Mouse (Mus musculus) heart, embryonic 14.5 days (tissue): Measurements from ENCODE around the gene Kat8. TPM values are rescaled to one million over a fixed set of nuclear protein-coding genes. Genes with fewer than 3 reads are reported as not detected.
A peak's percentile ranks its signal among the peaks of the same experiment; 100 is the strongest.

Experiments used
- ATAC-seq: fragments of 200-750 bp; cut with Nextera tagmentation; 2 replicates; pipeline ENCODE4 v1.8.0; 2017; ENCODE audit warnings: low read depth, moderate TSS enrichment; ENCODE audit not compliant: insufficient number of reproducible peaks, insufficient read depth, low FRiP score
- H3K27ac ChIP-seq, 2 experiments: fragments of 200-500 bp in 1 of 2; fragments of 300-500 bp in 1 of 2; sonication (generic) in 1 of 2; replicated peaks in 1 of 2; 2 replicates each; pipeline ENCODE4 v1.5.1; 2012 to 2014; ENCODE audit warnings: low read depth in 2 of 2, low read length in 2 of 2, control low read depth in 1 of 2, mild to moderate bottlenecking in 1 of 2, mixed read lengths in 1 of 2; ENCODE audit not compliant: control insufficient read depth in 1 of 2, insufficient read depth in 1 of 2
- H3K27me3 ChIP-seq: fragments of 300-500 bp; sonication (generic); 2 replicates; pipeline ENCODE4 v1.6.1; 2014; ENCODE audit warnings: mild to moderate bottlenecking, low read length, control low read depth; ENCODE audit not compliant: control insufficient read depth, insufficient read depth
- H3K36me3 ChIP-seq: fragments of 300-500 bp; sonication (generic); 2 replicates; pipeline ENCODE4 v1.6.1; 2014; ENCODE audit warnings: mild to moderate bottlenecking, control low read depth, low read length, mixed read lengths; ENCODE audit not compliant: control insufficient read depth, insufficient read depth
- H3K4me1 ChIP-seq, 2 experiments: fragments of 200-500 bp in 1 of 2; fragments of 300-500 bp in 1 of 2; sonication (generic) in 1 of 2; 2 replicates each; pipeline ENCODE4 v1.6.1; 2012 to 2014; ENCODE audit warnings: low read length in 2 of 2, control low read depth in 1 of 2, mixed read lengths in 1 of 2; ENCODE audit not compliant: control insufficient read depth in 2 of 2, insufficient read depth in 2 of 2
- H3K4me2 ChIP-seq: fragments of 300-500 bp; sonication (generic); 2 replicates; pipeline ENCODE4 v1.6.1; 2014; ENCODE audit warnings: mild to moderate bottlenecking, low read length
- H3K4me3 ChIP-seq, 2 experiments: fragments of 200-500 bp in 1 of 2; fragments of 300-500 bp in 1 of 2; sonication (generic) in 1 of 2; 2 replicates each; pipeline ENCODE4 v1.5.1; 2012 to 2014; ENCODE audit warnings: low read length in 2 of 2, mild to moderate bottlenecking in 2 of 2, control low read depth in 1 of 2, low read depth in 1 of 2, moderate library complexity in 1 of 2; ENCODE audit not compliant: control insufficient read depth in 1 of 2, insufficient read depth in 1 of 2
- H3K9ac ChIP-seq: fragments of 300-500 bp; sonication (generic); 2 replicates; pipeline ENCODE4 v1.6.1; 2014; ENCODE audit warnings: mild to moderate bottlenecking, low read length
- H3K9me3 ChIP-seq: fragments of 300-500 bp; sonication (generic); 2 replicates; pipeline ENCODE4 v1.6.1; 2016; ENCODE audit warnings: low read length, control low read depth; ENCODE audit not compliant: control insufficient read depth
- WGBS: fragments of 180-500 bp; shearing (Covaris S2); extraction: QIAGEN DNeasy Blood & Tissue Kit; methylation state at CpG from one replicate; pipeline ENCODE4 v1.1.7; 2014; 5-methylcytosine and 5-hydroxymethylcytosine counted together
- polyA plus RNA-seq: library from polyadenylated mRNA; unstranded; fragments of >200 nt; fragmentation: Nextera tagmentation; extraction: Ambion mirVana; gene quantifications from 2 replicates; pipeline ENCODE4 v1.2.1, GENCODE M21; 2014

Gene Kat8
- polyA plus RNA-seq, 1 experiment from 2014 or later: 28.7 TPM

- H3K4me1 ChIP-seq: peaks cover 0 to 21% of the 10 kb centered on the region in 2 experiments; a peak in 2 of 4 replicates
- no peaks in the 10 kb centered on the region for H3K27me3 ChIP-seq
- peak within 1 kb of the TSS; percentile 96 for H3K9ac ChIP-seq
- peaks cover 40% of the 10 kb centered on the region for H3K36me3 ChIP-seq
- no peaks in the 10 kb centered on the region for H3K9me3 ChIP-seq
- H3K27ac ChIP-seq: peak within 1 kb of the TSS; percentile 93 to 97
- peak; percentile 88 for ATAC-seq
- WGBS: under 1% methylated on average over 41 of the region's 41 CpGs
- peak within 1 kb of the TSS; percentile 94 for H3K4me2 ChIP-seq
- peak within 1 kb of the TSS; percentile 88 to 95 for H3K4me3 ChIP-seq
These were observed 36.3 kb upstream of the Kat8 start, which contains the start of gene Zfp646 for GRCm38 (mm10) chr7:127876041-127876466. TSS of gene Zfp646 (plus strand) at chr7:127876221.

- H3K27me3 ChIP-seq: no peaks in the 10 kb centered on the region
- peaks cover 47% of the 10 kb centered on the region for H3K36me3 ChIP-seq
- peak within 1 kb of the TSS; percentile 88 to 95 for H3K4me3 ChIP-seq
- no peaks in the 10 kb centered on the region for H3K9me3 ChIP-seq
- H3K4me2 ChIP-seq: peak within 1 kb of the TSS; percentile 94
- under 1% methylated on average over 60 of the region's 60 CpGs for WGBS
- peak; percentile 55 for ATAC-seq
- peak within 1 kb of the TSS; percentile 96 for H3K9ac ChIP-seq
- peaks cover 0 to 21% of the 10 kb centered on the region in 2 experiments; a peak in 2 of 4 replicates for H3K4me1 ChIP-seq
- H3K27ac ChIP-seq: peak within 1 kb of the TSS; percentile 93 to 97
These were observed 35.6 kb upstream of the Kat8 start, which contains the start of gene Zfp668 for GRCm38 (mm10) chr7:127876467-127877348. TSS of gene Zfp668 (minus strand) at chr7:127876828.

GRCm38 (mm10) chr7:127879301-127879700, 33.0 kb upstream of the Kat8 start:
- Histone ChIP-seq H3K9me3 (no peaks in the 10 kb centered on the region), H3K4me2 (no peak overlapping the region), H3K9ac (no peak overlapping the region), H3K27ac (no peak overlapping the region), H3K27me3 (no peaks in the 10 kb centered on the region), H3K4me1 (peaks cover 5 to 28% of the 10 kb centered on the region in 2 experiments; a peak in 2 of 4 replicates), H3K4me3 (no peak overlapping the region), H3K36me3 (peaks cover 67% of the 10 kb centered on the region)
- WGBS: 93% methylated on average over 9 of the region's 9 CpGs
- no peak for ATAC-seq

- 79% methylated on average over 12 of the region's 12 CpGs for WGBS
- no peaks in the 10 kb centered on the region for H3K9me3 ChIP-seq
These were observed 31.9 kb upstream of the Kat8 start for GRCm38 (mm10) chr7:127880431-127880830.

GRCm38 (mm10) chr7:127885951-127886350, 26.4 kb upstream of the Kat8 start:
- ATAC-seq: no peak
- 64% methylated on average over 6 of the region's 6 CpGs for WGBS
- no peak overlapping the region for H3K9ac ChIP-seq
- H3K4me1 ChIP-seq: peaks cover 5 to 15% of the 10 kb centered on the region in 2 experiments; a peak in 2 of 4 replicates
- H3K4me3 ChIP-seq: no peak overlapping the region
- H3K27me3 ChIP-seq: no peaks in the 10 kb centered on the region
- no peaks in the 10 kb centered on the region for H3K9me3 ChIP-seq
- peaks cover 96% of the 10 kb centered on the region for H3K36me3 ChIP-seq
- H3K27ac ChIP-seq: no peak overlapping the region
- H3K4me2 ChIP-seq: no peak overlapping the region

More at GRCm38 (mm10) chr7:127880431-127880830, 31.9 kb upstream of the Kat8 start:
- H3K4me3 ChIP-seq: no peak overlapping the region
- ATAC-seq: no peak
- no peak overlapping the region for H3K27ac ChIP-seq
- H3K4me1 ChIP-seq: peaks cover 5 to 21% of the 10 kb centered on the region in 2 experiments; a peak in 2 of 4 replicates
- no peaks in the 10 kb centered on the region for H3K27me3 ChIP-seq
- no peak overlapping the region for H3K4me2 ChIP-seq
- H3K36me3 ChIP-seq: peaks cover 78% of the 10 kb centered on the region
- H3K9ac ChIP-seq: no peak overlapping the region

GRCm38 (mm10) chr7:127886551-127886950, 25.8 kb upstream of the Kat8 start:
- Histone ChIP-seq H3K9ac (no peak overlapping the region), H3K4me1 (peaks cover 5 to 15% of the 10 kb centered on the region in 2 experiments; a peak in 2 of 4 replicates), H3K9me3 (no peaks in the 10 kb centered on the region), H3K4me3 (no peak overlapping the region), H3K27me3 (no peaks in the 10 kb centered on the region), H3K4me2 (no peak overlapping the region), H3K36me3 (peaks cover 93% of the 10 kb centered on the region), H3K27ac (no peak overlapping the region)
- ATAC-seq: no peak
- WGBS: 86% methylated on average over 6 of the region's 6 CpGs

GRCm38 (mm10) chr7:127887191-127887590, 25.1 kb upstream of the Kat8 start:
- no peaks in the 10 kb centered on the region for H3K27me3 ChIP-seq
- no peak overlapping the region for H3K9ac ChIP-seq
- no peak overlapping the region for H3K27ac ChIP-seq
- H3K4me2 ChIP-seq: no peak overlapping the region
- H3K9me3 ChIP-seq: no peaks in the 10 kb centered on the region
- peaks cover 5 to 15% of the 10 kb centered on the region in 2 experiments; a peak in 2 of 4 replicates for H3K4me1 ChIP-seq
- no peak overlapping the region for H3K4me3 ChIP-seq
- 72% methylated on average over 8 of the region's 8 CpGs for WGBS
- ATAC-seq: no peak
- peaks cover 90% of the 10 kb centered on the region for H3K36me3 ChIP-seq
